Mouse (Mus musculus): Measurements from ENCODE around the gene Bag2.
"Not testable (repeated sequence)": the region's sequence is repeated elsewhere in the genome, so short reads cannot be mapped to it uniquely, and the experiment has no call there.

The Bag2 gene

DNA sequence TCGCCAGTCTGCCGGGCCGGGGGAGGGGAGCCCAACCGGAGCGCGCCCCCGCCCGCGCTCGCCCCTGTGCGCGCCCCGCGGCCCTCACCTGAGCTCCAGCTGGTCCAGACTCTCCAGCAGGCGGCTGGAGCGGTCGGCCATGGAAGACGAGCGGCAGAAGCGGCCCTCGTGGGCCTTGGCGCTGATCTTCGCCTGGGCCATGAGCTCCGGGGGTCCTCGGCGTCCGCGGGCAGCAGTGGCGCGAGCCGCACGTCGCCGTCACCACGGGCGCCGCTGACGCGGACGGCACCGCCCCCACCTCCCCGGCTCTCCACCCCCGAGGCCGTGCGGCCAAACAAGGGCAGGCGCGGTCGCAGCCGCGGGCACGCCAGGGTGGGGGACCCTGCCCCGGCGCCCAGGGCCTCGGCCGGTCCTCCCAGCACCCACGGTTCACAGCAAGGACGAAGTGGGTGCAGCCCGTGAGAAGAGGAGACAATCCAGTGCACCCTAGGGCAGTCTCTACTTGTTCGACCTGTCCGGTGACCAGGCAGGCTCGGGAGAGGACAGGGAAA is at the start of gene Bag2:
Bag2 (minus strand) TSS at position 305 of the 551 bp plus-strand sequence.
- DNase-seq: peak; percentile 23 to 39

DNA sequence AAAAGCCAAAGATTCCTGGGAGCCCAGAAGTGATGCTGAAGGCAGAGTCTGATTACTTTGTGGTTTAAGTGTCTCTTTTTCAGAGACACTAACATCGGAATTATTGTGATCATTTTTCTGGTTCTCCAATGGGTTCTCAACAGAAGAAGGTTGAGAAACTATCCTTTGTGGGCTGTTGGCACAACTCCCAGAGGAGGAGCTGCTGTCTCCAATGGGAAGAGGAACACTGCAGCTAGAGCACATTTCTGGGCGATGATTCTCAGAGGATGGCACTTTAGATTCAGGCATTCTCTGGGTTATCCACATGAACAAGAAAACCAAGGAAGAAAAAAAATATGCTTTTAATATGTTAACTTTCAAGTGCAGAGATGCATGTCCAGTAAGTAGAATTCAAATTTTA is 45.7 kb upstream of the Bag2 start:
- no peak for DNase-seq

DNA sequence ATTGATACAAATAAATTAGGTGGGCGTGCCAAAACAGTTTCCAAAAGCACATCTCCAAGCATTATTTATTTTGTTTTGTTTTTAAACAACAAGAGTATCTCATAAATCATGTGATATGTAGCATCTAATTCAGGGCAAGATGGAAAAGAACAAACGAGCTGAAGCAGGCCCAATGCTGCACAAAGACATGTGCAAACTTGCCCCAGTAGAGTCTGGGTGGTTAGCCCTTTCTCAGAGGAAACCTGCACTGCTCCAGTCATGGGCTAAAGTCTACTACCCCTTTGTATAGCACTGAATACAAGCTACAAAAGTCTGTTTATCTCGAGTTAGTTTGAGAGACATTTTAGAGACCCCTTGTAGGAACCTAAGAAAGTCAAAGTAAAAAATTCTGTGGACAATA is 42.0 kb upstream of the Bag2 start:
- no peak for DNase-seq

DNA sequence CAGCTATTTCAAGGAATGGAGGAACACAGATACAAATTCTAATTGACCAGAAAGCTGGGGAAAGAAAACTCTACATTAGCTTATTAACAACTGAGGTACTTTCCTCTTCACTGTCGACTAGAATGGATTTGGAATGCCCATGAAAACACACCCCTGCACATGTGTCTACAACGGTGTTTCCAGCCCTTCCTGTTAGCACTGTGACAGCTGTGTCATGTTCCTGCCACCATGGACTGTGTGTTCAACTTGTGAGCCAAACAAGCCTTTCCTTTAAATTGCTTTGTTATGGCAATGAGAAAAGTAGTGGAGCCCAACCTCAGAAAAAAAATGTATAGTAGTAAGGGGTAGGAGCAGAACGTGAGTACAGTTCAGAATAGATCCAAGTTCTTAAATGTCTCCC is 30.9 kb upstream of the Bag2 start:
- DNase-seq: no peak

DNA sequence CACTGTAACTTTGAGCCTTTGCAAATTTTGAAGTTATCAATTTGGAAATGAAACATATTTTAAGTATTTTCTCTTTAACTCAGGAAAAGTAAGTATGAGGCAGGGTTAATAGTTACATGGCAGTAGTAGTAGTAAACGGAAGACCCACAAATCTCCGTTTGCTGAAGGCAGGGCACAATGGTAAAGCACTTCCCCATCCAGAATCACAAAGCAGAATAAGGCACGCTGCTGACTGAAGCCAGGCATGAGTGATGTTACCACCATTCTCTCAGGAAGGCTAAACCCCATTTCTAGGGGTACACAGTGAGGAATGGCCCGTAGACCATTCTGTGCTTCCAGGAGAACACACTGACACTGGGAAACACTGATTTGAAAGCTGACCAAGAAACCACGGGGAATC is 30.5 kb upstream of the Bag2 start:
- DNase-seq: no peak

DNA sequence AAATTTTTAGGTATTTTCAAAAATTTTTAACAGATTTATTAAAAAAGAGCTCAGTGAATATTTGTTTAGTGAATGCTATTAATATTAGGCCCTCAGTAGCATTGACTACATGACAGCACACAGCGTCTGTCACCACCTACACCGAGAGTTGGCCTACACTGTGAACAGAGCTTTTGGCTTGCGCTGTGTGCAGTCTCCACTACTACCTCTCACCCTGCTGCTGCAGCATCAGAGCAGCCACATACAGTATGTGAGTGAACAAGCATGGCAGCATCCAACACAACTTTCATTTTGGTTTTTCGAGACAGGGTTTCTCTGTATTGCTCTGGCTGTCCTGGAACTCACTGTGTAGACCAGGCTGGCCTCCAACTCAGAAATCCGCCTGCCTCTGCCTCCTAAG is 27.0 kb upstream of the Bag2 start:
- no peak for DNase-seq

DNA sequence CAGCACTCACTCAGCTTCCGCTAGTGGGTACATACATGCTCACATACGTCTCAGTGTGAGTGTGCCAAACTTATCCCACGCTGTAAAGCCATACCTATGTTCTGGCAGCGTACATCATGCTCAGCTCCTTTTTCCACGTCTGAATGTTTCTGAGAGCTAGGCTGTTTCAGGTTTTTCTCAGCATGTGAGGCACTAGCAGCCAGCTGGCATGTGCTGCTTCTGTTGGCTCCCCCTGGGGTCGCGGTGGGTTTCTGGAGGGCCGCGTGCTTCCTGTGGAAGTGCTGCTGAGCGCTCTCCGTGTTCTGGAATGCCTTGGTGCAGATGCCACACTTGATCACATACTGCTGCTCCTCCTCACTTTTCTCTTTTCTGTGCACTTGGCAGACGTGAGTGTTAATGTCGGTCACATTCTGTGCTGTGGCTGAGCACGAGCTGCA is 18.6 kb upstream of the Bag2 start:
- no peak for DNase-seq

DNA sequence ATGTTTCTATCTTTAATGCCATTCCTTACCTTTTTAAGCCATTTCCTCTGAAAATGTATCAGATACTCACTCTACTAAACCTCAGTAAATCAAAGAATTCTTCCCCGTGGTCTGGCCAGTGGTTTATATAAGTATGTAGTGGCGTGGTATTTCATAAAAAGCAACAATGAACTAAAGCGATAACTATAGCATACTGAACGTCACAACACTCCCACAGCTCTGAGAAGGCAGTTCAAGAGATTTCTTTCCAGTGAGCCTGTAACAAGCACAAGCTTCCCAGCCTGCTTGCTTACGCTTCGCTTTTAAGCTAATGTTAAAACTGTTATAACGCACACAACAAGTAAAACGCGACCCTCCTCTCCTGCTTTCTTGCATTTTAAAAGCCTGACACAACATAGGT is 14.5 kb upstream of the Bag2 start:
- no peak for DNase-seq

DNA sequence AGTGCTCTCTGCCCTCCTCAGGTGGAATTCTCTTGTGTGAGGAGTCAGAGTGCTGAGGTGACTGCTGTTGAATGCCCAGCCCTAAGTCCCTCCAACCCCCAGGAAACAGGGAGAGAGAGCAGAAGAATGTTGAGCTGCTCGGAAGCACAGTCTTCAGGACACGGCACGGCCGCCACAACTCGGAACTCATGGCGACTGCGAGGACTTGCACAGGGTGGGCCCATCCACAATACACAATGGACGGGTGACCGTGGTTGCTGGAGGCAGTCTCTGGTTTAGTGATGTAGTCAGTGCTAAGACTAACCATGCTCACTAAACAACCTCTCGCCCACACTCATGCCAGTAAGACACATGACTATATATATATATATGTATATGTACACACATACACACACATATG is 14.0 kb upstream of the Bag2 start:
- DNase-seq: no peak

DNA sequence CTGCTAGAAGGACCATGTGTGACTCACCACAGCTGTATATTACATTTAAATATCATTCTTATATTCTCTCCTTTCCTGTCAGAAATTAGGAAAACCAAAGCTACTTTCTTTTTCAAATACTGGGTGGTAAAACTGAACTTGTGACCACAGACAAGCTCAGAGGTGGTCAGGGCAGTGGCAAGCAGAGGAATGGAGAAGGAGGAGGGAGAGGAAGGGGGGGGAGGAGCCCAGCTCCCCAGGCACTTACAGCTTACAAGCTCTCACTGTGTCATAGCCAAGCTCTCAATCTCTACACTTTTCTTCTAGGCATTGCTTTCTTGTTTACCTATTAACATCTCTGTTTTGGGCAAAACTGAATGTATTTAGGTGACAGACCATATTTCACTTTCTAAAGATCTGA is 11.2 kb upstream of the Bag2 start:
- DNase-seq: no peak

DNA sequence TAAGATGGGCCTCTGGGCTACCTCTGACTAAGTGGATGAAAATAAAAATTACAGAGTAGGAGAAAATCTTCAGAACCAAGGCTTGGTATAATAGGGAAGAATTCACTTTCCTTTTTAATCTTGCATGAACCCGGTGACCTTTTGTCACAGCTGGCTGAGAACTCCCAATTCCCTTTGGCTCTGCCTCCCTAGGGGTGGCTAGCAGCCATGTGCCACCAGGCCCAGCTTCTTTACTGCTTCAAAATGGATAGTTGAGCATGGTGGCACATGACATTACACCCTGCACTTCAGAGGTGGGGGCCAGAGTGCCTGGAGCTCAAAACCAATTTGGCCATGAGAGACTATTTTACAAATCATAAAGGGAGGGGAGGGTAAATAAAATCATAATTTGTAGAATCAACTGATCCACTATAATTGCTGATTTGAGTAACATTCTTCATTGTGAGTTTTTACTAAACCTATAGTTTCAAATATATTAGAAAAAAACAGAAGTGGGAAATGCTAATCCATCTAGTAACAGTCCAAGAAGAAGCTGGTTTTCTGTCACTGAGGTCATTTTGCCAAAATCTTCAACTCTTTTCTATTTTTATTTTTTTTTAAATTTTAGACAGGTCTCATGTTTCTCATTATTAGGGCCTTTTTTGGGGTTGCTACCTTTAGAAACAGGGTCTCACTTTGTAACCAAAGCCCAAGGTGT is 10.6 kb upstream of the Bag2 start:
- DNase-seq: no peak

DNA sequence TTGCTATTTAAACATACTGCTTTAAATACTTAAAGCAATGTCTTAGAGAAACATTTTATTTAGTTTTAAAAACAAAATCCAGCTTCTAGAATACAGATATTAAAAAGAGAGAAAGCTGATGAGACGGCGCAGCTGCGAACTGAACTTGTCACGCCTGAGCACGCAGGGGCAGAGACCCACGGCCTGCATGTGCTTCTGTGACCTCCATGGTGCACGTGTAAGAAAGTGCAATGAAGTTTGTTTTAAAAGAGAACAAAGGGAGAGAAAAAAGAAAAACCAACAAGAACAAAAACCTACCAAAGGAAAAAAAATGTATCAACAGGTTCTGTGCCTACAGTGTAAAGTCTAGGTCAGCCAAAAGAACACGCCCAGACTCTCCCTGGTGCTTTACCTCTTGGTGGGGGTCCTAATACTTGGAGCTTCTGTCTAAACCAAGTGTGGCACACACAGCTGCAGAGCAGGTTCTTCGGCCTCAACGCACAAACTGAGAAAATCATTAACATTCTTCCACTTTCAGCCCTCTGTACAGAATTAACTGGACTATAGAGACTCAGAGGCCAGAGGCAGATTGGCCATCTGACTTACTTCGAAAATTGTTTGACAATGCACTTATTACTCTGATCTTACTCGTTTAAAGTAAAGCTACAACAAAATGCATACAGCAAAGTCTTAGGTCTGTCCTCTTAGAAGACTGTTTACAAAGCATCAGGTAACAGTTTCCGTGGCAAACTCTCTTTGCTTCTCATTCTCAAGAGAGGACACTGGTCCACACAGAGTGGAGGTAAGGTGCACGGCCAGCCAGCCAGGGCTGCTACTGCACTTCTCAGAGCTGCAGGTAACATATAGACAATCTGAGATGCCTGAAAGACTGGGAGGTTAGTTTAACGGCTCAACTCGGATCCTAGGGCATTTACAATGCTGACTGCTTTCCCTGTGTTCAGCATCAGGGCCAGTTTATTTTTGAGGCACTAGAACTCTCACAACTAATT is 9.2 kb upstream of the Bag2 start:
- no peak for DNase-seq

DNA sequence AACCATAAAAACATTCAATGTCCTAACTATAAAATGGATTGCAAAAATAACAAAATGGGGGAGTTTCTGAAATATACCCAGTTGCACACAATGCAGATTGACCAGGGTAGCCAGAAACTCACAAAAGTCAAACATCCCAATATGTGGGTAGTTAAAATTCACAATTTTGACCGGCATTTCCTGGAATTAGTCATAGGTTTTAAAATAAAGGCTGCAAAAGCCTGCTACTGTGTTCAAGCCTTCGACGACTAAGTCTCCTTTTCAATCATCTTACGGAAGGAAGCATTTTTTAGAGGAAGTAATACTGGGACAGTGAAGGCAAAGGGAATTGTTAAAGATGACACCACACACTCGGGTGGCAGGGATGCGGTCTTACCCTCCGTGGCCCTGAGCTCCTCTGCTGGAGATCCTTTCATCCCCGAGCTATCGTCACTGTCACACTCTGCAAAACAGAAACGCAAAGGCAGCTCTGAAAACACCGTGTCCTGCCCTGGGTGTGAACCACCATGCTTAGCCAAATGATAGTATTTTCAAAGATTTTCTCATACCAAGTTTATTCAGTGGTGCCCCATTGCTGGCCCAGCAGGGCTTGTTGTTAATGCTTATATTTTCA is 8.0 kb upstream of the Bag2 start:
- no peak for DNase-seq

DNA sequence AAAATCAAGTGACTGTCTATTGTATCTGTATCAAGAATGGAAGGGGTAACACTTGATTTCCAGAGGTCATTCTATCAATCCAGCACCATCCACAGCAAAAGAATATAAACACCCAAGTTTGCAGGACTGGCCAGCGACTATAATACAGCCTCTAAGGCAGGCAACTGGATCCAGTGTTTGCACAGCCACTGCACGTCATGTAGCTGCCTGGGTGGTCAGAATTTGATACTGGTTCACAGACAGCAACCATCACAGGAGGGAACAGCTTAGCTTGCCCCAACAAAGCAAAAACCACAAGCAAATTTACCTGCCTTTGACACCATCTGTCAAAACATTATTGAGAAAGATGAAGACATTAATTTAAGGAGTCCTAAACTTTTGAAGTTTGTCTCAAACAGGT is 6.2 kb upstream of the Bag2 start:
- DNase-seq: no peak

DNA sequence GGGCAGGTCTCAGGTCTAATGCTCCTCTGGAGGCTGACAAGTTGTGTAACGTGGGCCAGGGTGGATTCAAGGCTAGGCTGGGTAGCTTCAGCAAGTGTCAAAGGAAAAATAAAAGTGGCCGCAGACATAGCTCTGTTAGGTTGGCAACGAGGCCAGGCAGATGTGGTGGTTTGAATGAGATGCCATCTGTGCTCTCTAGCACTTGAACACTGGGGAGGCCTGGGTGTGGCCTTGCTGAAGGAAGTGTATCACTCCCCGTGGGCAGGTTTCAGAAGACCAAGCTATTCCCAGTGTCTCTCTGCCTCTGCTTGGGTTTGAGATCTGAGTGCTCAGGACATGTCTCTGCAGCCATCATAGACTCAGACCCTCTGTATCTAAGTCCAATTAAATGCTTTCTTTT is 893 bp upstream of the Bag2 start:
- DNase-seq: no peak

DNA sequence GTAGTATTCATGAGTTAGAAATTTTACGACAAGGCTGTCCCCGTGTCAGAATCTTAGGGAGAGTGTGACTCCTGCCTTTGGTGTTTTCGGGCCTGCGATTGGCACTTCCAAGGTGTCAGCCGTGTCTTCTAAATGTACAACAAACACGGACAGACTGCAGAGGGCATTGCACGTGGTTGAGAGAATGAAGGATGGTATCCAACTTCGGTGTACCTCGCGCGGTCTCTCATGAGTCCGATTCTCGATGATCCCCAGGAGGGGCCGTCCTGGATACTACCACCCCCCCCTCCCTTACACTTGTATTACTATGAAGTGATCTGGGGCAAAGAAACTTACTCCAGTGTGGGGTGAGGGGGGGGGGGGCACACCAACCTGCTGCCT is 572 bp downstream of the Bag2 start:
- DNase-seq: no peak

DNA sequence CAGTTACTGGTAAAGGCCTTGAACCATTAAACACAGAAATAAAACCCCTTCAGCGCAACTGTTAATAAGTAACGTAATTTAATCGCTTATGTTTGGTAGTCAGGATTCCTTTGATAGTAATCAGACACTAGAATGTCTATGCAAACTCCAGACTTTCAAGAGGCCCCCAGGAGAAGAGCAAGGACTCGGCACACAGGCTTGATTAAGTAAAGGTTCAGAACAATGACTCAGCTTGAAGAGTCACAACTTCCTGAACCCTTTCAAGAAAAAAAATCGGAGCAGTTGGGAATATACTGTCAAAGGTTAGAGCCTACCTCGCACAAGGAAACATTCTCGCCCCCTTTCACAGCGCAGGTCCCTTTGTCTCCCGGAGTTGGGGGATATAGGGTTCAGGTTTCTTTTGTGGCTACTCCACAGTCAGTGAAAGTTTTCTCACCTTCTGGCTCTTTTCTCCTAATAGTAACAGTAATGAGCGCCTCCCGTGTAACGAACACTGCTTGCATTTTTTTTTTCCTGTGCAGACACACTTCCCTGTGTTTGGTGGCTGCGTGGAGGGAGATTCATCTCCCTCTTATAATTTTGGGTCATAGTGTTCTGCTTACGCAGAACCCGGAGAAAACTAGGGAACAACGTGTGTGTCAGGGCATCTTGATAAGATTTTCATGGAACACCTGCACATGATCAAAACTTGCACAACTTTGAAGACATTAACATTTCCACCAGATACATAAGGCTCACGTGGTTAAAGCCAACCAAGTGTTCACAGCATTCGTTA is 1.1 kb downstream of the Bag2 start:
- DNase-seq: no peak

DNA sequence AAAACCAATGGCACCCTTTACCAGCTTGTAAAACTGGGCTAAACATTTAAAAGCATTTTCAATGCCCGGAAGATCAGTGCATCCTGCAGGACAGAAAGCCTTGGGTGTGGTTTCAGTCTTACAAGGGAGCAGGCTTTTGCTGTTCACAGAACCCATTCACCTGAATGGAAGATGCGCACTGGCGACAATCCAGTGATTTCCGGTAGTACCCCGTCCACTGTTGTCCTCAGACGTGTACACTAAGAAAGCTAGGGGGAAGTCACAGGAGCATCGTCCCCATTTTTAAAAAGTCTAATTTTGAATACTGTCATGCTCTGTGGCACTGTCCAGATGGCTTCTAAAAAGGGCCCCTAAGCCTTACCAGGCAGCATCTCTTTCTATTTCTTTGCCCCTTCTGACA is 1.8 kb downstream of the Bag2 start:
- no peak for DNase-seq

DNA sequence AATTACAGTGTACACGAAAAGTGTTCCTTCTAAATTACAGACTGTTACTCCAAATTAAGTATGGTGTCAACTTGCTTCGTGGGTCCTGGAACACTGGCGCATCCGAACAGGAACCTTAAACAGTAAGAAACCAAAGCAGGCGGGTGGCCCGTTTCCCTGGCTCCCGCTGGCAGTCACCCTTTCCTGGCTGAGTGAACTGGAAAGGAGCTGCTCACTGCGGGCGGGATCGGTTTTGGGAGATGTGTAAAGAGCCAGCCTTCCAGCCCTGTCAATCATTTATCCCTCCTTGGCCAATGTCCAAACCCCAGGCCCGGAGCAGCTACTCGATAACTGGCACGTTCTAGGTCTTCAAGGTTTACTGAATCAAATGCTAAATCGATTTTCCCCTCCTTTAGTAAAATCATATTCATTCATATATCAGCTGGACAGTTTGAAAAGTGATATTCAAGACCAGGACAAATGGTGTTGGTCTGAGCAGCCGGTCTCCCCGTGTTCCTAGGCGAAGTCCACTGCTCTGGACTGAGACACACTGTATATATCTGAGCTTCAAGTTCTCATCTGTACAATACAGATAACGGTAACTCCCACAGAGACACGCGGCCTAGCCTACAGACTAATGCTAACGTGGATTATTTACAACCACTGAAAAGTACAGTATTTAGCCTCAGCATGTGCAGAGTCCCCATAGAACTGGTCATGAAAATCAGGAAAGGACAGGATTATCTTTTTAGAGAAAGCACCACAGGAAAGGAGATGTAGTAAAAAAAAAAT is 2.4 kb downstream of the Bag2 start:
- no peak for DNase-seq

DNA sequence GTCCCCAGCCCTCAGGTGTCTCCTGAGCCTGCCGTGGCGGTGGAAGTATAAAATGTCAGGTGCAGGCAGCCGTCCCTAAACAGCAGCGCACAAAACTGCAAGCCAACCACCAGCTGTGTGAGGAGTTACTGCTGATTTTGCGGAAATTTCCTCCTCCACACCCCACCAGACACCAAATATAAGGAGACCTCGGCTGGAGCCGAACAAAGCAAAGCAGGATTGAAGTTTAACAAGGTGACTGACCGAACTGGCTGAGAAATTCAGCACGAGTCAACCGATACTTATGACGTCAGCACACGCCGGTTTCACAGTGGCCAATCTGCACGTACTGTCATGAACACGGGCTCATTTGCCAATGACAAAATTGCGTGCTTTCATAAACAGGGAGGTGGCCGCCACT is 3.5 kb downstream of the Bag2 start:
- no peak for DNase-seq

DNA sequence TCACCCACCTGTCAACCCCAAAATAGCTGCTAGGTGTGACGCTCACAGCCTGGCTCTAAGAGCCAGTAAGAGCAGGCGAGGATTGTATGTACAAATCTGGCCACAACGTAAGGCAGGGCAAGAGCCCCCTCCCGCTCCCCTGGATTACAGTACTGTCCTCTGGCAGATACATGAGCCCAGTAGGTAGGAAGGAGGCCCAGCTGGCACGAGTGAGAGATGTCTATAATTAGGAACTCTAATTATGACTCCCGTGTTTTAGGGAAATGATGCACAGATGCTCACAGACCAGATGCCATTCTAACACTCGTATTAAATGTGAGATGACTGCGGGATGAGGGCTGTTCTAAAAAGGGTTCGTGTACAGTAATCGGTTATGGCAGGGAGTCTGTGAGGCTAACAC is 6.3 kb downstream of the Bag2 start:
- DNase-seq: no peak

DNA sequence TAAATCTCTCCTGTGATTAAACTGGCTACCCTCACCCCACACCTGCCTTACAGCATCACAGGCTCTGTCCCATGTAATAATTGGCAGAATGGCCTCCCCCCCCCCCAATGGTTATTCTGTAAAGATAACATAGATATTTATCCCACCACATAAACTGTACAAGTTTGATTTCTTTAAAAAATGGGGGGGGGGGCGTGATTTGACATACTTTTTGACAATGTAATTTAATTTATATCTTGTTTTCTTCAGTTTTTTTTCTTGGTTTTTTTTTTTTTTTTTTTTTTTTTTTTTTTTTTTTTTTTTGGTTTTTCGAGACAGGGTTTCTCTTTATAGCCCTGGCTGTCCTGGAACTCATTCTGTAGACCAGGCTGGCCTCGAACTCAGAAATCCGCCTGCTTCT is 7.9 kb downstream of the Bag2 start:
- not testable (repeated sequence) for DNase-seq
